Mouse (Mus musculus): ENCODE results near the gene Rftn2. TPM values are rescaled to one million over a fixed set of nuclear protein-coding genes. Genes with fewer than 3 reads are reported as not detected.

Gene Rftn2
- polyA plus RNA-seq, 1 experiment from 2014 or later = 15.5 TPM

DNA sequence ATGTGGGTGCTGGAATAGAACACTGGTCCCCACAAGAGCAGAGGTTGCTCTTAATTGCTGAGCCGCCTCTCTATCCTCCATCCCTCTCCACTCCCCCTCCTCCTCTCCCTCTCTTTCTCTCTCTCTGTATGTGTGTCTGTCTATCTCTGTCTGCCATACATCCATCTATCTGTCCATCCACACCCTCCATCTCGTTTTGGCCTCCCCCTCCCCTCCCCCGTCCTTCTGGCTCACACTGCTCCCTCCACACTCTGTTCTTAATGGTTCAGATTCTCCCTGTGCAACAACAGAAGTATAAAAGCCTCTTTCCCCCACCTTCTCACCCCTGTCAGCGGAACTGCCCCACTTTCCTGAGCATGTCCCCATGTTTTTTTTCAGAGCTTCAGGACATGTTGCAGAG, 59.0 kb downstream of the Rftn2 start:
- Histone ChIP-seq H3K36me3 (ENCODE audit: control insufficient read depth, insufficient read depth, low read length) (no peaks in the 10 kb centered on the region; the same call in 1 of the 2 replicates), H3K9me3 (ENCODE audit: control insufficient read depth, low read length) (peaks cover 2% of the 10 kb centered on the region; the same call in 1 of the 2 replicates), H3K4me1 (ENCODE audit: control insufficient read depth, insufficient read depth, low read depth, low read length) (no peaks in the 10 kb centered on the region), H3K27ac (ENCODE audit: low read depth, low read length) (no peak overlapping the region), H3K4me3 (ENCODE audit: low read length) (no peak overlapping the region), H3K27me3 (replicated peaks; ENCODE audit: control insufficient read depth, insufficient read depth, low read length) (no peaks in the 10 kb centered on the region), H3K4me2 (ENCODE audit: low read length) (no peak overlapping the region), H3K9ac (ENCODE audit: low read depth, low read length) (no peak overlapping the region)
- 77% methylated on average over 4 of the region's 4 CpGs for WGBS
- ATAC-seq = no peak

DNA sequence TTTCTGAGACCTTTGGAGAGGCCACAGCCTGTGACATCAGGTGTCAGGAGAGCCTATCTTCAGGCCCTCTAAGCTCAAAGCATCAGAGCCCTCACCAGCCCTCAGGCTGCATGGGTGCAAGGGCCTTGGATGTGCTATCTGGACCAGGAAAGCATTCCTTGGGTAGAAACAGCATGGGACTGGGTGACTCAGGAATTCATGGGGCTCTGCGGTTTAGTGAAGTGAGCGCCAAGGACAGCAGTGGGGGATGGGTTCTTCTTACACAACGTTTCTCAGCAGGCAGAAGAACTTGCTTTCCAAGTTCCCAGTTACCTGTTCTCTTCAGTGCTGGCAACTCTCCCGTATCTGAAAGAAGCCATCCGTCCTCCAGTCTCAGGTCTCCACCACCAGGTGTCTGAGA, 62.6 kb downstream of the Rftn2 start:
- Histone ChIP-seq H3K4me3 (ENCODE audit: low read length) (no peak overlapping the region), H3K27ac (ENCODE audit: low read depth, low read length) (no peak overlapping the region), H3K9ac (ENCODE audit: low read depth, low read length) (no peak overlapping the region), H3K4me1 (ENCODE audit: control insufficient read depth, insufficient read depth, low read depth, low read length) (no peaks in the 10 kb centered on the region), H3K4me2 (ENCODE audit: low read length) (no peak overlapping the region), H3K36me3 (ENCODE audit: control insufficient read depth, insufficient read depth, low read length) (no peaks in the 10 kb centered on the region), H3K27me3 (replicated peaks; ENCODE audit: control insufficient read depth, insufficient read depth, low read length) (no peaks in the 10 kb centered on the region), H3K9me3 (ENCODE audit: control insufficient read depth, low read length) (no peaks in the 10 kb centered on the region; the same call in 1 of the 2 replicates)
- 73% methylated on average over 5 of the region's 5 CpGs for WGBS
- no peak for ATAC-seq

DNA sequence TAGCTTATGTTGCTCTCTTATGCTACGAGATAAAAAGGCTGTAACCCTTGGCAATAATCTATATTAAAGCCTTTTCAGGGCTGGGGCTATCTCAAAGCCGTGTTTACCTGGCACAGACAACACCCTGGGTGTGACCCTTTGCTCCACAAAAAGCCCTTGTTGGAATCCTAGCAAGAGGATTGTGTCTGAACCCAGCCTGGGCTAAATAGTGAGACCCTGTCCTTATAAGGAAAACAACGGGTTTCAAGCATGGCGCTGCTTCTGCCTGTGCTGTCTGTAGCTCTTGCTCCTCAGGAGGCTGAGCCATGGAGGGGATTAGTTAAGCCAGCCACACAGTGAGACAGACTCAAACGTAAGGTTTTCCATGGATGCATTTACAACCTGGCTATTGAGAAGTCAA, 63.8 kb downstream of the Rftn2 start:
- no peaks in the 10 kb centered on the region for H3K4me1 ChIP-seq (ENCODE audit: control insufficient read depth, insufficient read depth, low read depth, low read length)
- H3K36me3 ChIP-seq (ENCODE audit: control insufficient read depth, insufficient read depth, low read length) = no peaks in the 10 kb centered on the region
- H3K9ac ChIP-seq (ENCODE audit: low read depth, low read length) = no peak overlapping the region
- ATAC-seq = no peak
- no peaks in the 10 kb centered on the region for H3K27me3 ChIP-seq (replicated peaks; ENCODE audit: control insufficient read depth, insufficient read depth, low read length)
- no peak overlapping the region for H3K4me3 ChIP-seq (ENCODE audit: low read length)
- H3K9me3 ChIP-seq (ENCODE audit: control insufficient read depth, low read length) = no peaks in the 10 kb centered on the region
- WGBS = 66% methylated on average over 5 of the region's 5 CpGs
- no peak overlapping the region for H3K4me2 ChIP-seq (ENCODE audit: low read length)
- no peak overlapping the region for H3K27ac ChIP-seq (ENCODE audit: low read depth, low read length)

DNA sequence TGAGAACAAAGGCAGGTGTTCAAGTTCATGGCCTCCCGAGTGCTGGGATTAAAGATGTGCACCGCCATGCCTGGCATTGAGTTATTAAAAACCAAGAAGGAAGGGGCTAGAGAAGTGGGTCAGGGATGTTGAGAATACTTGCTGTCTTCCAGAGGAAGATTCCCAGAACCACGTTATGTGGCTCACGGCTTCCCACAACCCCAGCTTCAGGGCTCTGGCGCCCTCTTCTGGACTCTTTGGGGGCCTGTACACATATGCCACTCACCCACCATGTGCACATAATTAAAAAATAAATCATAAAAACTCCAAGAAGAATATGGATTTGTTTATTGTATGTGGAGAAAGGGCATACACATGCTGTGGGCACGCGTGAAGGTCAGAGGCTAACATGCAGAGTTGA, 64.7 kb downstream of the Rftn2 start:
- Histone ChIP-seq H3K4me3 (ENCODE audit: low read length) (no peak overlapping the region), H3K4me2 (ENCODE audit: low read length) (no peak overlapping the region), H3K4me1 (ENCODE audit: control insufficient read depth, insufficient read depth, low read depth, low read length) (no peaks in the 10 kb centered on the region), H3K9me3 (ENCODE audit: control insufficient read depth, low read length) (no peaks in the 10 kb centered on the region), H3K9ac (ENCODE audit: low read depth, low read length) (no peak overlapping the region), H3K27me3 (replicated peaks; ENCODE audit: control insufficient read depth, insufficient read depth, low read length) (no peaks in the 10 kb centered on the region), H3K36me3 (ENCODE audit: control insufficient read depth, insufficient read depth, low read length) (peaks cover 4% of the 10 kb centered on the region; the same call in 1 of the 2 replicates), H3K27ac (ENCODE audit: low read depth, low read length) (no peak overlapping the region)
- ATAC-seq = no peak; the same call in 1 of the 2 replicates
- WGBS = 65% methylated on average over 7 of the region's 7 CpGs

DNA sequence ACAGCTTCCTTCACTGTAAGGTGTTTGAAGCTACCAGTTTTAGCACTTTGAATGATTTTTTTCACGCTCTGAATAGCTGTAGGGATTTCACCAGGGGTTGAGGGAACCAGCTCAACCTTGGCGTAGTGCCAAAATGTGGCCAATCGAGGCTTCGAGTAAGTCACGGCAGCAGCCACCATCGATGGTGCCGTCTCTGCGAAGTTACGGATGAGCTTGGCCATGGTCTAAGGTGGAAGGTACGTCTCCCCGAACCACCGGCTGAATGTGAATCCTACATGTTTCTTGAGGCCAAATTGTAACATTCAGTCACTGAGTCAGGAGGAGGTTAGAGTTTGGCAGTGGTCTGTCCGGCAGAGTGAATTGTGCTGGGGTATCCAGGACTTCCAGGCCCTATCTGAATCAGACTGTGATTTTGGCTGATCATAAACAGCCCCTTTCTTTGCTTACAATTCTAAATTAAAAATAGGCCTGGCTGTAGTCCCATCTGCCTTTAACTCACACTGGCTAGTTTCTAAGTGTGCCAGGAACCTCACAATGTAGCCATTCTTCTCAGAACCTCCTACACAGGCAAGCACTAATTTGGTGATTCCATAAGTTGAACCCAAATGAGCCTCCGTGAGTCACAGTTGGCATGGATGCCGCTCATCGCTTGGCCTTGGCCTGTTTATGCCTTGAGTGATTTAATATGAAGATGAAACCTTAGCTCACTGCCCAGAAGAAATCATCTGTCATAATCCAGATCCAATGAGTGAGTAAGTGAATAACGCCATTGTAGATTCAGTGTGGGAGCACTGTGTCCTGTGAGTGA, 65.5 kb downstream of the Rftn2 start:
- no peak overlapping the region for H3K4me2 ChIP-seq (ENCODE audit: low read length)
- H3K27ac ChIP-seq (ENCODE audit: low read depth, low read length) = peak overlapping the region; percentile 56
- H3K36me3 ChIP-seq (ENCODE audit: control insufficient read depth, insufficient read depth, low read length) = peaks cover 8% of the 10 kb centered on the region; the same call in 1 of the 2 replicates
- H3K4me3 ChIP-seq (ENCODE audit: low read length) = no peak overlapping the region
- H3K27me3 ChIP-seq (replicated peaks; ENCODE audit: control insufficient read depth, insufficient read depth, low read length) = no peaks in the 10 kb centered on the region
- no peaks in the 10 kb centered on the region for H3K9me3 ChIP-seq (ENCODE audit: control insufficient read depth, low read length)
- ATAC-seq = peak; percentile 89
- no peak overlapping the region for H3K9ac ChIP-seq (ENCODE audit: low read depth, low read length)
- no peaks in the 10 kb centered on the region for H3K4me1 ChIP-seq (ENCODE audit: control insufficient read depth, insufficient read depth, low read depth, low read length)
- WGBS = 68% methylated on average over 17 of the region's 17 CpGs

DNA sequence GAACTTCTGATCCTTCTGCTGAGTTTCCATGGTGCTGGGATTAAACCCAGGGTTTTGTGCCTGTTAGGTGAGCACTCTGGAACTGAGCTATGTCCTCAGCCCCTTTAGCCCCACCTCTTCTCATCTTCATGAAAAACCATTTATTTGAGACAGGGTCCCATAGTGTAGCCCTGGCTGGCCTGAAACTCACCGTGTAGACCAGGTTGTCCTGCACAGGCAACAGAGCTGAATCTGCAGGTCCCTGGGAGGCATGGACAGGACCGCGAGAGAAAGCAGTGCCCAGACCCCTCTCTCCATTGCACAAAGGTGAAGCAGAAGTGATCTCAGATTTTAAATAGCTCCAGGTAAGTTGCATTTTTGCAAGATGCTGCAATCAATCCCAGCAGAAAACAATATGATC, 66.4 kb downstream of the Rftn2 start:
- 95% methylated on average over 3 of the region's 3 CpGs for WGBS
- Histone ChIP-seq H3K9ac (ENCODE audit: low read depth, low read length) (no peak overlapping the region), H3K4me1 (ENCODE audit: control insufficient read depth, insufficient read depth, low read depth, low read length) (no peaks in the 10 kb centered on the region), H3K27ac (ENCODE audit: low read depth, low read length) (peak overlapping the region; percentile 59), H3K36me3 (ENCODE audit: control insufficient read depth, insufficient read depth, low read length) (peaks cover 8% of the 10 kb centered on the region; the same call in 1 of the 2 replicates), H3K27me3 (replicated peaks; ENCODE audit: control insufficient read depth, insufficient read depth, low read length) (no peaks in the 10 kb centered on the region), H3K9me3 (ENCODE audit: control insufficient read depth, low read length) (no peaks in the 10 kb centered on the region), H3K4me2 (ENCODE audit: low read length) (no peak overlapping the region), H3K4me3 (ENCODE audit: low read length) (no peak overlapping the region)
- ATAC-seq = no peak

DNA sequence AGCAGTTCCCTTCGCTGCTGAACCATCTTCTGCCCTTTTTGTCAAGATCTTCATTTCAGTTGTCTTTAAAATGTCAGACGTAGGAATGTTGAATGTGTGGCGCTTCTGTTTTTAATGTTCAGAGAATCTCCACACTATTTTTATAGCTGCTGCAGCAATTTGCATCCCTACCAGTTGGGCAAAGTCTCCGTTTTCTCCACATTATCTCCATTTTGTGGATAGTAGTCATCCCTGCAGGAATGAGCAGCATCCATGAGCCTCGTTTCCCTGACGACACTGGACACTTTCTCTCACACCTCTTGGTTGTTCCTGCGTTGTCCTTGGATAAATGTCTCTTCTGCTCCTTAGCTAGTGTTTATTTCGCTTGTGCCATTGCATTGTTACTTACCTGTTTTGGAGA, 67.8 kb downstream of the Rftn2 start:
- H3K27ac ChIP-seq (ENCODE audit: low read depth, low read length) = no peak overlapping the region
- 96% methylated on average over 8 of the region's 8 CpGs for WGBS

DNA sequence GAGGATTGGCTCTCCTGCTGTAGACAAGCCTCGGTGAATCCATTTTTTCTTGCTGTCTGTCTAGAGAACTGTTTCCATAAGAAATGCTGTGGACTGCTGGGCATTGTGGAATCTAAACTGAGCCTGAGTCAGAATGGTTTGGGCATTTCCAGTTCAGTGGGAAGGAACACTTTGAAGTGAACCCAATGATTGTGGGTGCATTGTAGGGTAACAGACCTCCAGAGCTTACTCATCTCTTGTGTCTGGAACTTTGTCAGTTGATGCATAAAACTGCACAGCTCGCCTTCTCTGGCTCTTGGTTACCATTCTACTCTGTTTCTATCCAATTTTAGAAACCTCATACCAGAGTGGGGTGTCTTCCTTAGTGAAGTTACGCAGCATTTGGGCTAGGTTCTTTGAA, 68.4 kb downstream of the Rftn2 start:
- H3K4me2 ChIP-seq (ENCODE audit: low read length) = no peak overlapping the region
- no peaks in the 10 kb centered on the region for H3K9me3 ChIP-seq (ENCODE audit: control insufficient read depth, low read length)
- H3K36me3 ChIP-seq (ENCODE audit: control insufficient read depth, insufficient read depth, low read length) = peaks cover 8% of the 10 kb centered on the region; the same call in 1 of the 2 replicates
- ATAC-seq = no peak
- no peaks in the 10 kb centered on the region for H3K27me3 ChIP-seq (replicated peaks; ENCODE audit: control insufficient read depth, insufficient read depth, low read length)
- H3K4me3 ChIP-seq (ENCODE audit: low read length) = no peak overlapping the region
- no peaks in the 10 kb centered on the region for H3K4me1 ChIP-seq (ENCODE audit: control insufficient read depth, insufficient read depth, low read depth, low read length)
- 93% methylated on average over 3 of the region's 3 CpGs for WGBS
- H3K9ac ChIP-seq (ENCODE audit: low read depth, low read length) = no peak overlapping the region
- no peak overlapping the region for H3K27ac ChIP-seq (ENCODE audit: low read depth, low read length)

More for the DNA sequence above, 67.8 kb downstream of the Rftn2 start:
- Histone ChIP-seq H3K4me3 (ENCODE audit: low read length) (no peak overlapping the region), H3K4me1 (ENCODE audit: control insufficient read depth, insufficient read depth, low read depth, low read length) (no peaks in the 10 kb centered on the region), H3K36me3 (ENCODE audit: control insufficient read depth, insufficient read depth, low read length) (peaks cover 8% of the 10 kb centered on the region; the same call in 1 of the 2 replicates), H3K9ac (ENCODE audit: low read depth, low read length) (no peak overlapping the region), H3K9me3 (ENCODE audit: control insufficient read depth, low read length) (no peaks in the 10 kb centered on the region), H3K4me2 (ENCODE audit: low read length) (no peak overlapping the region), H3K27me3 (replicated peaks; ENCODE audit: control insufficient read depth, insufficient read depth, low read length) (no peaks in the 10 kb centered on the region)
- ATAC-seq = no peak

DNA sequence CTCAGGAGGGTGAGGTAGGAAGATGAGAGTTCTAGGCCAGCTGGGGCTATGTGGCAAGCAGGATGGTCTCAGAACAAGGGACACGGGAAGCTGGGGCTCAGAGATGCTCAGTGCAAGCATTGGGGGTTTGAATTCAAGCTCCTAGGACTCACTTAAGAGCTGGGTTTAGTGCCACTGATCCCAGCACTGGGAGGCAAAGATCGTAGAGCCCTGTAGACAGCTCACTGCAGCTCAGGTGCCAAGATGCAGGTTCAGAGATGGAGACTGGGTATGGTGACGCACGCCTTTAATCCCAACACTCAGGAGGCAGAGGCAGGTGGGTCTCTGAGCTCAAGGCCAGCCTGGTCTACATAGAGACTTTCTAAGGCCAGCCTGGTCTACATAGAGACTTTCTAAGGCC, 69.3 kb downstream of the Rftn2 start:
- WGBS = 100% methylated on average over 4 of the region's 4 CpGs
- no peak for ATAC-seq
- Histone ChIP-seq H3K9ac (ENCODE audit: low read depth, low read length) (no peak overlapping the region), H3K4me3 (ENCODE audit: low read length) (no peak overlapping the region), H3K36me3 (ENCODE audit: control insufficient read depth, insufficient read depth, low read length) (peaks cover 8% of the 10 kb centered on the region), H3K27me3 (replicated peaks; ENCODE audit: control insufficient read depth, insufficient read depth, low read length) (no peaks in the 10 kb centered on the region), H3K27ac (ENCODE audit: low read depth, low read length) (no peak overlapping the region), H3K4me1 (ENCODE audit: control insufficient read depth, insufficient read depth, low read depth, low read length) (no peaks in the 10 kb centered on the region), H3K4me2 (ENCODE audit: low read length) (no peak overlapping the region), H3K9me3 (ENCODE audit: control insufficient read depth, low read length) (no peaks in the 10 kb centered on the region)

All from hindbrain, embryonic 16.5 days (tissue).